Mouse (Mus musculus): ENCODE results near the gene Arhgef17. TPM values are rescaled to one million over a fixed set of nuclear protein-coding genes. Genes with fewer than 3 reads are reported as not detected.

Gene Arhgef17
- polyA plus RNA-seq, 1 experiment from 2014 or later, result 7.4 TPM

GRCm38 (mm10) chr7:100966014-100966413 is 34.1 kb upstream of the Arhgef17 start:
- H3K27me3 ChIP-seq (ENCODE audit: control insufficient read depth, insufficient read depth, low read length), result no peaks in the 10 kb centered on the region
- no peak overlapping the region for H3K4me2 ChIP-seq (ENCODE audit: low read depth, low read length)
- no peaks in the 10 kb centered on the region for H3K9me3 ChIP-seq (replicated peaks; ENCODE audit: control insufficient read depth, low read length)
- H3K36me3 ChIP-seq (ENCODE audit: control insufficient read depth, insufficient read depth, low read length), result no peaks in the 10 kb centered on the region
- ATAC-seq (ENCODE audit: insufficient read depth, low FRiP score), result no peak
- WGBS, result 90% methylated on average over 7 of the region's 7 CpGs
- no peaks in the 10 kb centered on the region for H3K4me1 ChIP-seq (ENCODE audit: control insufficient read depth, insufficient read depth, low read length)
- no peak overlapping the region for H3K4me3 ChIP-seq (replicated peaks; ENCODE audit: low read length)
- no peak overlapping the region for H3K9ac ChIP-seq (ENCODE audit: low read length)
- no peak overlapping the region for H3K27ac ChIP-seq (ENCODE audit: low read length)

DNA sequence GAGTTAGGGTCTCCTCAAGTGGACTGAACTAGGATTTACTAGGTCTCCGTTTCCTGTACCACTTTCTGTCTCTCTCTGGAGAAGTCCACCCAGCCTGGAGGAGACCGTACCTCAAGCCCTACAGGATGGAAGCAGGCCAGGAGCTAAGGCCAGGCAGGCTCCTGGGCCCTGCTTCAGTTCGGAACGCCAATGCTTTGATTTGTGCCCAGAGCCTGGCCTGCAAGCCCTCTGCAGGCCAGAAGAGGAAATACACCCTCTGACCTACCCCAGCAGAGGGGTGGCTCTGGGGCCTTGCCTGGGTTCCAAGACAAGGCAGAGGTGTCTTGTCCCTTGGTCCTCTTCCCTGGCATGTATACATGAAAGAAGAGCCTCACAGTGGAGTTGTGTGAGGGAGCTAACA is 33.2 kb upstream of the Arhgef17 start:
- Histone ChIP-seq H3K27ac (ENCODE audit: low read length) (no peak overlapping the region), H3K4me3 (replicated peaks; ENCODE audit: low read length) (no peak overlapping the region), H3K9ac (ENCODE audit: low read length) (no peak overlapping the region), H3K9me3 (replicated peaks; ENCODE audit: control insufficient read depth, low read length) (no peaks in the 10 kb centered on the region), H3K36me3 (ENCODE audit: control insufficient read depth, insufficient read depth, low read length) (no peaks in the 10 kb centered on the region), H3K4me1 (ENCODE audit: control insufficient read depth, insufficient read depth, low read length) (no peaks in the 10 kb centered on the region), H3K4me2 (ENCODE audit: low read depth, low read length) (no peak overlapping the region), H3K27me3 (ENCODE audit: control insufficient read depth, insufficient read depth, low read length) (no peaks in the 10 kb centered on the region)
- WGBS, result 22% methylated on average over 4 of the region's 4 CpGs
- ATAC-seq (ENCODE audit: insufficient read depth, low FRiP score), result peak; percentile 35; the same call in 1 of the 2 replicates

GRCm38 (mm10) chr7:100964242-100964641 is 32.3 kb upstream of the Arhgef17 start:
- 80% methylated on average over 6 of the region's 6 CpGs for WGBS
- peak overlapping the region; percentile 11; the same call in 1 of the 2 replicates for H3K9ac ChIP-seq (ENCODE audit: low read length)
- no peak for ATAC-seq (ENCODE audit: insufficient read depth, low FRiP score)

DNA sequence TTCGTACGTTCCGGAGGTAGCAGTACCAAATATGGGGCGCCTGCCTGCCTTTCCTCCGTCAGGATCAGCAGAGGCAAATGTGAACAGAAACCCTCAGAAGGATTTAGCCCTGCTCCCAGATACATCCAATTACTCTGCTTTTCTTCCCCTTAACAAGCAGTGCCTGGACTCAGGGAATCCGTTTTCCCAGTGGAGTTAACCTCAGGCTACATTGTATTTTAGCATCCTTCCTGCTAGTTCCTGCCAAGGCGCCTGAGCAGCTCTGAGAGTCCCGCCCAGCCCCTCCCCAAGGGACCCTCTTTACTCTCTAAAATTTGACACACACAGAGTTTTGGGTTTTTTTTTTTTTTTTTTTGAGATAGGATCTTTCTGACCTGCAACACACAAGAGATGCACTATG is 31.5 kb upstream of the Arhgef17 start:
- Histone ChIP-seq H3K27ac (ENCODE audit: low read length) (peak overlapping the region; percentile 15; the same call in 1 of the 2 replicates), H3K4me3 (replicated peaks; ENCODE audit: low read length) (no peak overlapping the region)
- WGBS, result 69% methylated on average over 8 of the region's 8 CpGs

More at GRCm38 (mm10) chr7:100964242-100964641, 32.3 kb upstream of the Arhgef17 start:
- Histone ChIP-seq H3K4me1 (ENCODE audit: control insufficient read depth, insufficient read depth, low read length) (no peaks in the 10 kb centered on the region), H3K27ac (ENCODE audit: low read length) (peak overlapping the region; percentile 17; the same call in 1 of the 2 replicates), H3K27me3 (ENCODE audit: control insufficient read depth, insufficient read depth, low read length) (no peaks in the 10 kb centered on the region), H3K36me3 (ENCODE audit: control insufficient read depth, insufficient read depth, low read length) (no peaks in the 10 kb centered on the region), H3K9me3 (replicated peaks; ENCODE audit: control insufficient read depth, low read length) (no peaks in the 10 kb centered on the region), H3K4me2 (ENCODE audit: low read depth, low read length) (no peak overlapping the region), H3K4me3 (replicated peaks; ENCODE audit: low read length) (peak overlapping the region; percentile 6)

GRCm38 (mm10) chr7:100961146-100961545 is 29.2 kb upstream of the Arhgef17 start:
- no peak overlapping the region for H3K27ac ChIP-seq (ENCODE audit: low read length)
- 63% methylated on average over 7 of the region's 7 CpGs for WGBS
- H3K9ac ChIP-seq (ENCODE audit: low read length), result no peak overlapping the region
- H3K4me1 ChIP-seq (ENCODE audit: control insufficient read depth, insufficient read depth, low read length), result no peaks in the 10 kb centered on the region
- H3K36me3 ChIP-seq (ENCODE audit: control insufficient read depth, insufficient read depth, low read length), result no peaks in the 10 kb centered on the region
- no peak for ATAC-seq (ENCODE audit: insufficient read depth, low FRiP score)
- H3K9me3 ChIP-seq (replicated peaks; ENCODE audit: control insufficient read depth, low read length), result no peaks in the 10 kb centered on the region
- no peak overlapping the region for H3K4me2 ChIP-seq (ENCODE audit: low read depth, low read length)
- no peaks in the 10 kb centered on the region for H3K27me3 ChIP-seq (ENCODE audit: control insufficient read depth, insufficient read depth, low read length)
- H3K4me3 ChIP-seq (replicated peaks; ENCODE audit: low read length), result no peak overlapping the region

More for the DNA sequence above, 31.5 kb upstream of the Arhgef17 start:
- H3K9me3 ChIP-seq (replicated peaks; ENCODE audit: control insufficient read depth, low read length), result no peaks in the 10 kb centered on the region
- H3K9ac ChIP-seq (ENCODE audit: low read length), result 0 out of 2 replicates have a peak overlapping the region, but pooled peaks have one; percentile 10
- H3K4me1 ChIP-seq (ENCODE audit: control insufficient read depth, insufficient read depth, low read length), result no peaks in the 10 kb centered on the region
- no peaks in the 10 kb centered on the region for H3K36me3 ChIP-seq (ENCODE audit: control insufficient read depth, insufficient read depth, low read length)
- H3K4me2 ChIP-seq (ENCODE audit: low read depth, low read length), result no peak overlapping the region
- no peaks in the 10 kb centered on the region for H3K27me3 ChIP-seq (ENCODE audit: control insufficient read depth, insufficient read depth, low read length)
- ATAC-seq (ENCODE audit: insufficient read depth, low FRiP score), result no peak

- Histone ChIP-seq H3K27ac (ENCODE audit: low read length) (no peak overlapping the region), H3K9me3 (replicated peaks; ENCODE audit: control insufficient read depth, low read length) (no peaks in the 10 kb centered on the region), H3K4me2 (ENCODE audit: low read depth, low read length) (no peak overlapping the region), H3K27me3 (ENCODE audit: control insufficient read depth, insufficient read depth, low read length) (no peaks in the 10 kb centered on the region), H3K9ac (ENCODE audit: low read length) (no peak overlapping the region), H3K4me1 (ENCODE audit: control insufficient read depth, insufficient read depth, low read length) (no peaks in the 10 kb centered on the region), H3K4me3 (replicated peaks; ENCODE audit: low read length) (no peak overlapping the region), H3K36me3 (ENCODE audit: control insufficient read depth, insufficient read depth, low read length) (no peaks in the 10 kb centered on the region)
- no peak for ATAC-seq (ENCODE audit: insufficient read depth, low FRiP score)
- 63% methylated on average over 2 of the region's 2 CpGs for WGBS
These were observed 28.6 kb upstream of the Arhgef17 start for GRCm38 (mm10) chr7:100960462-100960861.

GRCm38 (mm10) chr7:100958426-100958825 is 26.5 kb upstream of the Arhgef17 start:
- H3K36me3 ChIP-seq (ENCODE audit: control insufficient read depth, insufficient read depth, low read length), result no peaks in the 10 kb centered on the region
- no peak overlapping the region for H3K4me2 ChIP-seq (ENCODE audit: low read depth, low read length)
- no peak overlapping the region for H3K27ac ChIP-seq (ENCODE audit: low read length)
- no peak overlapping the region for H3K4me3 ChIP-seq (replicated peaks; ENCODE audit: low read length)
- H3K9ac ChIP-seq (ENCODE audit: low read length), result no peak overlapping the region
- H3K9me3 ChIP-seq (replicated peaks; ENCODE audit: control insufficient read depth, low read length), result no peaks in the 10 kb centered on the region
- WGBS, result 93% methylated on average over 2 of the region's 2 CpGs
- no peaks in the 10 kb centered on the region for H3K27me3 ChIP-seq (ENCODE audit: control insufficient read depth, insufficient read depth, low read length)
- no peak for ATAC-seq (ENCODE audit: insufficient read depth, low FRiP score)
- H3K4me1 ChIP-seq (ENCODE audit: control insufficient read depth, insufficient read depth, low read length), result no peaks in the 10 kb centered on the region

GRCm38 (mm10) chr7:100952686-100953085 is 20.8 kb upstream of the Arhgef17 start:
- H3K27ac ChIP-seq (ENCODE audit: low read length), result no peak overlapping the region
- no peak overlapping the region for H3K4me2 ChIP-seq (ENCODE audit: low read depth, low read length)
- no peak overlapping the region for H3K4me3 ChIP-seq (replicated peaks; ENCODE audit: low read length)
- no peaks in the 10 kb centered on the region for H3K9me3 ChIP-seq (replicated peaks; ENCODE audit: control insufficient read depth, low read length)
- H3K36me3 ChIP-seq (ENCODE audit: control insufficient read depth, insufficient read depth, low read length), result no peaks in the 10 kb centered on the region
- 78% methylated on average over 7 of the region's 7 CpGs for WGBS
- H3K4me1 ChIP-seq (ENCODE audit: control insufficient read depth, insufficient read depth, low read length), result peaks cover 8% of the 10 kb centered on the region; the same call in 1 of the 2 replicates
- ATAC-seq (ENCODE audit: insufficient read depth, low FRiP score), result no peak
- no peaks in the 10 kb centered on the region for H3K27me3 ChIP-seq (ENCODE audit: control insufficient read depth, insufficient read depth, low read length)
- H3K9ac ChIP-seq (ENCODE audit: low read length), result no peak overlapping the region

DNA sequence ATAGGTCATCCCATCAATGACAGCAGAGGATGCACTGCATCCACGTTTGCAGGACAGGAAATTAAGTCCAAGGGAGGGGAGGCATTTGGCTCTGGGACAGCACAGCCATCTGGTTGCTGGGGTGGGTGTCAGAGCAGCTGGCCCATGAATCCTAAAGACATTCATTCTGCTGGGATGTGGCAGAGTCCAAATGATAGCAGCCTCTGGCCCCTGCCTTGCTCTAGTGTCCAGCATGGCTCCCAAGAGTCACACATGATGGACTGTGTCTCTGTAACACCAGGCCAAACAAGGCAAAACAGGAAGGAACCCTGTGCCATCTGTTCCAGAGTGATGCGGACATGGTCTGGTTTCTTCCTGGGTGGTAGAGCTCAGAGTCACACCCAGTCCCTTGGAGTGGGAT is 20.0 kb upstream of the Arhgef17 start:
- ATAC-seq (ENCODE audit: insufficient read depth, low FRiP score), result peak; percentile 51; the same call in 1 of the 2 replicates
- 44% methylated on average over 2 of the region's 2 CpGs for WGBS
- Histone ChIP-seq H3K9me3 (replicated peaks; ENCODE audit: control insufficient read depth, low read length) (no peaks in the 10 kb centered on the region), H3K9ac (ENCODE audit: low read length) (no peak overlapping the region), H3K4me3 (replicated peaks; ENCODE audit: low read length) (no peak overlapping the region), H3K27me3 (ENCODE audit: control insufficient read depth, insufficient read depth, low read length) (no peaks in the 10 kb centered on the region), H3K36me3 (ENCODE audit: control insufficient read depth, insufficient read depth, low read length) (no peaks in the 10 kb centered on the region), H3K4me1 (ENCODE audit: control insufficient read depth, insufficient read depth, low read length) (peaks cover 8% of the 10 kb centered on the region; the same call in 1 of the 2 replicates), H3K27ac (ENCODE audit: low read length) (peak overlapping the region; percentile 39), H3K4me2 (ENCODE audit: low read depth, low read length) (no peak overlapping the region)

Measured in stomach, embryonic 16.5 days (tissue).